9 mouse cellular contexts compared by ENCODE assay signal in genomic region chr1:194938715-194939114, GRCm38 (mm10). TPM values are rescaled to one million over a fixed set of nuclear protein-coding genes. Genes with fewer than 3 reads are reported as not detected.
DNase-seq lines count a peak whose midpoint lies in the region; ATAC-seq and TF ChIP-seq lines count a peak whose summit lies in the region.
"Had no signal": no experiment of that assay in that cellular context is flagged by ENCODE, and none has a peak within 500 bp of the region (broad histone marks: within the 10 kb centered on the region; RNA-seq: fewer than 3 reads in every experiment).

Cd34 (plus strand) TSS chr1:194938819.

- peak within 1 kb of the TSS; percentile 64 for H3K4me2 ChIP-seq in forebrain, embryonic 13.5 days
- H3K4me2 ChIP-seq in neural tube, embryonic 15.5 days = peak within 1 kb of the TSS; percentile 94

- intact Hi-C loops in heart, postnatal 25 days (cut with DNase I) = no loop called here

- under 1% methylated on average over 26 of the region's 26 CpGs for WGBS in thymus, adult 2 months
- under 1% methylated on average over 26 of the region's 26 CpGs for WGBS in forebrain, embryonic 13.5 days
- 1% methylated on average over 26 of the region's 26 CpGs for WGBS in lung, adult 2 months
- 1% methylated on average over 26 of the region's 26 CpGs for whole genome bisulfite sequencing in neural tube, embryonic 15.5 days

- no peak for TF ChIP-seq POLR2A in thymus, adult 2 months (IDR thresholded peaks at IDR 0.05; ENCODE audit: control insufficient read depth, extremely low read depth, insufficient read depth, low read length, poor library complexity)
- TF ChIP-seq POLR2A in lung, adult 2 months (IDR thresholded peaks at IDR 0.05; ENCODE audit: borderline replicate concordance, extremely low read depth, low read depth, low read length) = peak; percentile 57; the same call in 1 of the 2 replicates

- no peak for TF ChIP-seq CTCF in thymus, adult 2 months (IDR thresholded peaks at IDR 0.05; ENCODE audit: borderline replicate concordance, control insufficient read depth, extremely low read depth, insufficient read depth, low read length, poor library complexity)
- no peak for TF ChIP-seq CTCF in lung, adult 2 months (IDR thresholded peaks at IDR 0.05; ENCODE audit: insufficient read depth, low read length)

- H3K4me1 ChIP-seq in thymus, adult 2 months (replicated peaks; ENCODE audit: control insufficient read depth, insufficient read depth, low read length) = no peaks in the 10 kb centered on the region
- H3K4me1 ChIP-seq in forebrain, embryonic 13.5 days = peaks cover 7% of the 10 kb centered on the region
- peaks cover 14% of the 10 kb centered on the region for H3K4me1 ChIP-seq in lung, adult 2 months (ENCODE audit: control insufficient read depth, insufficient read depth, low read length)
- H3K4me1 ChIP-seq in neural tube, embryonic 15.5 days = peaks cover 8% of the 10 kb centered on the region

- no peak within 1 kb of the TSS for H3K27ac ChIP-seq in thymus, adult 2 months (ENCODE audit: control insufficient read depth, insufficient read depth, low read length)
- no peak within 1 kb of the TSS for H3K27ac ChIP-seq in forebrain, embryonic 13.5 days
- H3K27ac ChIP-seq in neural tube, embryonic 15.5 days (replicated peaks) = no peak within 1 kb of the TSS

- H3K36me3 ChIP-seq in thymus, adult 2 months (ENCODE audit: control insufficient read depth, insufficient read depth, low read length) = no peaks in the 10 kb centered on the region
- H3K36me3 ChIP-seq in forebrain, embryonic 13.5 days (ENCODE audit: poor library complexity, severe bottlenecking) = no peaks in the 10 kb centered on the region
- H3K36me3 ChIP-seq in neural tube, embryonic 15.5 days = no peaks in the 10 kb centered on the region

- peak; percentile 57 for ATAC-seq in forebrain, embryonic 13.5 days
- no peak for ATAC-seq in neural tube, embryonic 15.5 days (ENCODE audit: low FRiP score)
- ATAC-seq: Patski had no signal

- H3K9me3 ChIP-seq in forebrain, embryonic 13.5 days (replicated peaks) = no peaks in the 10 kb centered on the region
- no peaks in the 10 kb centered on the region for H3K9me3 ChIP-seq in neural tube, embryonic 15.5 days (replicated peaks)

- peak within 1 kb of the TSS; percentile 21 for H3K9ac ChIP-seq in forebrain, embryonic 13.5 days
- peak within 1 kb of the TSS; percentile 44 for H3K9ac ChIP-seq in neural tube, embryonic 15.5 days (replicated peaks)

- no peak within 1 kb of the TSS for H3K4me3 ChIP-seq in thymus, adult 2 months (ENCODE audit: control insufficient read depth, insufficient read depth, low read length)
- H3K4me3 ChIP-seq in forebrain, embryonic 13.5 days = peak within 1 kb of the TSS; percentile 34
- H3K4me3 ChIP-seq in lung, adult 2 months (replicated peaks; ENCODE audit: extremely low read depth, low read depth, low read length) = peak within 1 kb of the TSS; percentile 85
- H3K4me3 ChIP-seq in neural tube, embryonic 15.5 days (replicated peaks) = peak within 1 kb of the TSS; percentile 45

- H3K27me3 ChIP-seq in thymus, adult 2 months (ENCODE audit: control insufficient read depth, insufficient read depth, low read length) = no peaks in the 10 kb centered on the region
- peaks cover 16% of the 10 kb centered on the region for H3K27me3 ChIP-seq in forebrain, embryonic 13.5 days
- peaks cover 17% of the 10 kb centered on the region for H3K27me3 ChIP-seq in neural tube, embryonic 15.5 days (replicated peaks)
- H3K27me3 ChIP-seq: Patski had no signal

- DNase-seq in thymus, adult 2 months = no peak
- DNase-seq in thymus, postnatal 10 days (ENCODE audit: low spot score in 2 of 2) = no peak
- peak; percentile 81 for DNase-seq in heart, postnatal 25 days (ENCODE audit: low spot score)
- DNase-seq in layer of hippocampus, adult 18-20 months (ENCODE audit: low spot score in 2 of 2) = peak in 1 of 2 experiments; percentile 22
- DNase-seq in lung, adult 2 months = no peak
- DNase-seq in cerebellum, postnatal 4 days (ENCODE audit: low spot score in 2 of 2) = no peak

RNA-seq across cellular contexts. Expression of gene Cd34, which starts in this region (rescaled TPM):
- 14.2 and 20.1 TPM in 2 replicates for polyA plus RNA-seq in thymus, adult 2 months (2012; rRNA removed)
- polyA plus RNA-seq in forebrain, embryonic 13.5 days (2015; fragmentation: Nextera tagmentation; extraction: Ambion mirVana) = 31.8 and 33.2 TPM in 2 replicates
- total RNA-seq in heart, postnatal 25 days (2021) = 100 to 1,000 TPM in 1 of 2 experiments, 10 to 100 TPM in 1; 97.4 to 128 TPM
- 10 to 100 TPM; 26.4 to 33.6 TPM for total RNA-seq in layer of hippocampus, adult 18-20 months (2021)
- polyA plus RNA-seq in lung, adult 2 months (2012; rRNA removed) = 79.8 and 101 TPM in 2 replicates
- polyA plus RNA-seq in neural tube, embryonic 15.5 days (2015; fragmentation: Nextera tagmentation; extraction: Ambion mirVana) = 29.4 and 39.4 TPM in 2 replicates
